Mouse (Mus musculus) liver, embryonic 14.5 days (tissue): Measurements from ENCODE around the gene Pex26. TPM values are rescaled to one million over a fixed set of nuclear protein-coding genes. Genes with fewer than 3 reads are reported as not detected.

Experiments used
- ATAC-seq: fragments of 200-750 bp; cut with Nextera tagmentation; 2 replicates; pipeline ENCODE4 v1.8.0; 2017; ENCODE audit warnings: moderate number of reproducible peaks, mild to moderate bottlenecking, moderate library complexity; ENCODE audit not compliant: insufficient read depth
- DNase-seq, 3 experiments: peaks; one replicate each; pipeline ENCODE4 v3.0.0-alpha.2; 2012 to 2013; ENCODE audit warnings: low read depth in 3 of 3, low spot score in 3 of 3
- H3K27ac ChIP-seq: fragments of 300-500 bp; sonication (generic); 2 replicates; pipeline ENCODE4 v1.5.1; 2014; ENCODE audit warnings: moderate library complexity, mild to moderate bottlenecking, control low read depth, inconsistent platforms
- H3K27me3 ChIP-seq: fragments of 300-500 bp; sonication (generic); 2 replicates; pipeline ENCODE4 v1.6.1; 2014; ENCODE audit warnings: mild to moderate bottlenecking, low read length, moderate library complexity; ENCODE audit not compliant: control insufficient read depth, insufficient read depth
- H3K36me3 ChIP-seq: fragments of 300-500 bp; sonication (generic); replicated peaks from 2 replicates; pipeline ENCODE4 v1.6.1; 2014; ENCODE audit warnings: low read depth; ENCODE audit not compliant: control insufficient read depth, insufficient read depth
- H3K4me1 ChIP-seq, 2 experiments: fragments of 200-500 bp in 1 of 2; fragments of 300-500 bp in 1 of 2; sonication (generic) in 1 of 2; replicated peaks; 2 replicates each; pipeline ENCODE4 v1.6.1; 2012 to 2014; ENCODE audit warnings: antibody characterized with exemption in 1 of 2, inconsistent platforms in 1 of 2, low read length in 1 of 2; ENCODE audit not compliant: control insufficient read depth in 2 of 2, insufficient read depth in 2 of 2
- H3K4me2 ChIP-seq: fragments of 300-500 bp; sonication (generic); 2 replicates; pipeline ENCODE4 v1.6.1; 2014; ENCODE audit warnings: low read depth, mild to moderate bottlenecking, control low read depth, moderate library complexity
- H3K4me3 ChIP-seq, 2 experiments: fragments of 200-500 bp in 1 of 2; fragments of 300-500 bp in 1 of 2; sonication (generic) in 1 of 2; 2 replicates each; pipeline ENCODE4 v1.5.1; 2012 to 2014; ENCODE audit warnings: low read depth in 2 of 2, low read length in 2 of 2, mild to moderate bottlenecking in 2 of 2, control low read depth in 1 of 2, inconsistent platforms in 1 of 2, moderate library complexity in 1 of 2; ENCODE audit not compliant: insufficient read depth in 1 of 2
- H3K9ac ChIP-seq: fragments of 300-500 bp; sonication (generic); replicated peaks from 2 replicates; pipeline ENCODE4 v1.6.1; 2014; ENCODE audit warnings: mild to moderate bottlenecking, control low read depth, moderate library complexity
- H3K9me3 ChIP-seq: fragments of 300-500 bp; sonication (generic); 2 replicates; pipeline ENCODE4 v1.6.1; 2016; ENCODE audit warnings: low read length, mixed read lengths; ENCODE audit not compliant: control insufficient read depth
- CTCF ChIP-seq: IDR thresholded peaks from 2 replicates; pipeline ENCODE4 v1.5.1; 2016; ENCODE audit warnings: antibody characterized with exemption, low read depth, control low read depth
- EP300 ChIP-seq: IDR thresholded peaks from 2 replicates; pipeline ENCODE4 v1.6.1; 2016; ENCODE audit warnings: antibody characterized with exemption, low read depth
- WGBS: fragments of 180-500 bp; shearing (Covaris S2); extraction: QIAGEN DNeasy Blood & Tissue Kit; methylation state at CpG from one replicate; pipeline ENCODE4 v1.1.7; 2014; ENCODE audit not compliant: insufficient replicate concordance; 5-methylcytosine and 5-hydroxymethylcytosine counted together
- polyA plus RNA-seq, 2 experiments: library from polyadenylated mRNA; depleted of rRNA in 1 of 2; stranded (reverse) in 1 of 2; unstranded in 1 of 2; fragments of >200 nt; fragmentation: Nextera tagmentation in 1 of 2; extraction: Ambion mirVana in 1 of 2; gene quantifications; 2 replicates each; pipeline versions ENCODE4 v1.2.1 to v1.2.3; 2012 to 2014

The Pex26 gene
- polyA plus RNA-seq, 2 experiments: 2.2 to 3.3 TPM

- no peak for DNase-seq
- Histone ChIP-seq H3K4me3 (no peak overlapping the region), H3K4me2 (no peak overlapping the region), H3K27ac (no peak overlapping the region), H3K27me3 (no peaks in the 10 kb centered on the region; the same call in 1 of the 2 replicates), H3K36me3 (no peaks in the 10 kb centered on the region), H3K9ac (no peak overlapping the region), H3K9me3 (no peaks in the 10 kb centered on the region), H3K4me1 (peaks cover 0 to 7% of the 10 kb centered on the region in 2 experiments; a peak in 2 of 4 replicates)
- ATAC-seq: no peak
- 70% methylated on average over 1 of the region's 1 CpGs for WGBS
- TF ChIP-seq CTCF: no peak
- no peak for TF ChIP-seq EP300
These were observed 44.2 kb upstream of the Pex26 start for GRCm38 (mm10) chr6:121139271-121139670.

- Histone ChIP-seq H3K4me1 (peaks cover 0 to 8% of the 10 kb centered on the region in 2 experiments; a peak in 2 of 4 replicates), H3K27ac (no peak overlapping the region), H3K36me3 (no peaks in the 10 kb centered on the region), H3K9me3 (no peaks in the 10 kb centered on the region), H3K9ac (no peak overlapping the region), H3K27me3 (no peaks in the 10 kb centered on the region), H3K4me3 (no peak overlapping the region), H3K4me2 (no peak overlapping the region)
- no peak for DNase-seq
- ATAC-seq: no peak
- WGBS: 58% methylated on average over 7 of the region's 7 CpGs
- TF ChIP-seq EP300: no peak
- no peak for TF ChIP-seq CTCF
These were observed 41.2 kb upstream of the Pex26 start for GRCm38 (mm10) chr6:121142298-121142697.

GRCm38 (mm10) chr6:121143439-121143838 is 40.0 kb upstream of the Pex26 start:
- DNase-seq (peak in 1 of 3 experiments; percentile 37), ATAC-seq (peak; percentile 70)
- H3K9ac ChIP-seq: no peak overlapping the region
- H3K4me3 ChIP-seq: no peak overlapping the region
- WGBS: 62% methylated on average over 8 of the region's 8 CpGs
- H3K9me3 ChIP-seq: no peaks in the 10 kb centered on the region
- peaks cover 0 to 5% of the 10 kb centered on the region in 2 experiments; a peak in 2 of 4 replicates for H3K4me1 ChIP-seq
- H3K27me3 ChIP-seq: no peaks in the 10 kb centered on the region
- H3K27ac ChIP-seq: no peak overlapping the region
- TF ChIP-seq EP300 (no peak), CTCF (no peak)
- no peaks in the 10 kb centered on the region for H3K36me3 ChIP-seq
- H3K4me2 ChIP-seq: 0 out of 2 replicates have a peak overlapping the region, but pooled peaks have one; percentile 11

GRCm38 (mm10) chr6:121144066-121144465 is 39.4 kb upstream of the Pex26 start:
- DNase-seq (no peak), ATAC-seq (peak; percentile 48)
- Histone ChIP-seq H3K36me3 (no peaks in the 10 kb centered on the region), H3K4me3 (no peak overlapping the region), H3K9ac (no peak overlapping the region), H3K9me3 (no peaks in the 10 kb centered on the region), H3K4me1 (peaks cover 0 to 5% of the 10 kb centered on the region in 2 experiments; a peak in 2 of 4 replicates), H3K27ac (no peak overlapping the region), H3K4me2 (no peak overlapping the region), H3K27me3 (no peaks in the 10 kb centered on the region)
- WGBS: 33% methylated on average over 4 of the region's 4 CpGs
- TF ChIP-seq CTCF: no peak
- TF ChIP-seq EP300: no peak

GRCm38 (mm10) chr6:121145010-121145604 is 38.4 kb upstream of the Pex26 start:
- Histone ChIP-seq H3K9ac (no peak overlapping the region), H3K27ac (no peak overlapping the region)

More at GRCm38 (mm10) chr6:121145010-121145604, 38.4 kb upstream of the Pex26 start:
- ATAC-seq: no peak
- no peaks in the 10 kb centered on the region for H3K36me3 ChIP-seq
- no peaks in the 10 kb centered on the region for H3K27me3 ChIP-seq
- WGBS: 68% methylated on average over 13 of the region's 13 CpGs
- no peak for TF ChIP-seq CTCF
- no peak for TF ChIP-seq EP300
- no peak overlapping the region for H3K4me2 ChIP-seq
- DNase-seq: no peak
- H3K9me3 ChIP-seq: no peaks in the 10 kb centered on the region
- H3K4me1 ChIP-seq: peaks cover 0 to 5% of the 10 kb centered on the region in 2 experiments; a peak in 2 of 4 replicates
- no peak overlapping the region for H3K4me3 ChIP-seq
